Mouse (Mus musculus) limb, embryonic 15.5 days (tissue): ENCODE measurements around the gene Acoxl. TPM values are rescaled to one million over a fixed set of nuclear protein-coding genes. Genes with fewer than 3 reads are reported as not detected.

ENCODE experiments used
- ATAC-seq: fragments of 200-750 bp; cut with Nextera tagmentation; 2 replicates; pipeline ENCODE4 v1.8.0; 2017; ENCODE audit warnings: low read depth, moderate TSS enrichment; ENCODE audit not compliant: insufficient number of reproducible peaks, low FRiP score, low TSS enrichment
- H3K27ac ChIP-seq: fragments of 300-500 bp; sonication (generic); 2 replicates; pipeline ENCODE4 v1.5.1; 2015; ENCODE audit warnings: moderate library complexity, mild to moderate bottlenecking, inconsistent platforms
- H3K27me3 ChIP-seq: fragments of 300-500 bp; sonication (generic); 2 replicates; pipeline ENCODE4 v1.6.1; 2015; ENCODE audit warnings: inconsistent platforms
- H3K36me3 ChIP-seq: fragments of 300-500 bp; sonication (generic); 2 replicates; pipeline ENCODE4 v1.6.1; 2015; ENCODE audit warnings: inconsistent platforms
- H3K4me1 ChIP-seq: fragments of 300-500 bp; sonication (generic); 2 replicates; pipeline ENCODE4 v1.6.1; 2015; ENCODE audit warnings: inconsistent platforms
- H3K4me2 ChIP-seq: fragments of 300-500 bp; sonication (generic); 2 replicates; pipeline ENCODE4 v1.6.1; 2015; ENCODE audit warnings: mild to moderate bottlenecking, inconsistent platforms
- H3K4me3 ChIP-seq: fragments of 300-500 bp; sonication (generic); 2 replicates; pipeline ENCODE4 v1.5.1; 2015; ENCODE audit warnings: mild to moderate bottlenecking, inconsistent platforms
- H3K9ac ChIP-seq: fragments of 300-500 bp; sonication (generic); 2 replicates; pipeline ENCODE4 v1.6.1; 2015; ENCODE audit warnings: inconsistent platforms
- H3K9me3 ChIP-seq: fragments of 300-500 bp; sonication (generic); 2 replicates; pipeline ENCODE4 v1.6.1; 2016; ENCODE audit warnings: inconsistent platforms
- WGBS: fragments of 180-500 bp; shearing (Covaris S2); methylation state at CpG from one replicate; pipeline ENCODE4 v1.1.7; 2015; 5-methylcytosine and 5-hydroxymethylcytosine counted together
- polyA plus RNA-seq: library from polyadenylated mRNA; unstranded; fragments of >200 nt; fragmentation: Nextera tagmentation; extraction: Ambion mirVana; gene quantifications from 2 replicates; pipeline ENCODE4 v1.2.1, GENCODE M21; 2015

The Acoxl gene
- polyA plus RNA-seq, 1 experiment from 2014 or later, result 0.09 TPM

DNA sequence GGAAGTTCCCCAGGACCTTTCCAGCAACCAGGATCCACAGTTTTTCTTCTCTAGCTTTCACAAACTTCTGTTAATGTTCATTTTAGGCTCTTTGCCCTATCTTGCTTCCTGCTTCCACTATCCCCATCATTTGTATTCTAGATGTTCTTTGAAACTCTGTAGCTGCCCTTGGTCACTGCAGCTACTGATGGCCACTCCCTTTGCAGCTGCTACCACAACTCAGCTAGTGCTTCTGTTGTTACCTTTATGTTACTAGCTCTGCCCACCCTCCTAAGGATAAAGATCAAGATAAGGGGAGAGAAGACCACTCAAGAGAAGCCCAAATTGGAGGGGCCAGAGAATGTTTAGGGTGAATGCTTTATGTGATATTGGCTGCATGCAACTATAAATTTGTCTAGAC lies 7.3 kb downstream of the Acoxl start:
- H3K27me3 ChIP-seq, result peaks cover 4% of the 10 kb centered on the region
- H3K9me3 ChIP-seq, result no peaks in the 10 kb centered on the region
- no peak overlapping the region for H3K9ac ChIP-seq
- no peaks in the 10 kb centered on the region for H3K36me3 ChIP-seq
- H3K27ac ChIP-seq, result no peak overlapping the region
- no peak overlapping the region for H3K4me2 ChIP-seq
- ATAC-seq, result no peak
- H3K4me3 ChIP-seq, result no peak overlapping the region
- no peaks in the 10 kb centered on the region for H3K4me1 ChIP-seq

DNA sequence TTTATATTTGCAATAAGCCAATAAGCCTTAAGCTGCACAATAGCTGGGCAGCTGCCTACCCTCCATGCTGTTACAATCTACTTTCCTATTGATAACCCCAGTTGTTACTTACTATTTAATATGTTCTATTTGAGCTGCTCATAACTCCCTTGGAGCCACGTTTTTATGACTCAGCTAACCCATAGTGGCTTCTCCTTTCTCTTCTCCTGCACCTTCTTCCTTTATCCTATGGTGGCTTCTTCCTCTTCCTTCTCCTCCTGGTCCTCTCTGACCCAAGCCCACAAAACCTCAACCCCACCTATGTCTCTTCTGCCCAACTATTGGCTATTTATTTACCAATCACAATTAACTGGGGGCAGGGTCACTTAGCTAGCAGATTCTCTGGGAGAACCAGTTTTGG lies 7.9 kb downstream of the Acoxl start:
- H3K4me3 ChIP-seq, result no peak overlapping the region
- 0 out of 2 replicates have a peak, but pooled peaks cover 3% of the 10 kb centered on the region for H3K27me3 ChIP-seq
- H3K4me2 ChIP-seq, result no peak overlapping the region
- no peaks in the 10 kb centered on the region for H3K9me3 ChIP-seq
- WGBS, result 8% methylated on average over 1 of the region's 1 CpGs
- no peaks in the 10 kb centered on the region for H3K36me3 ChIP-seq
- no peak for ATAC-seq
- H3K9ac ChIP-seq, result no peak overlapping the region
- no peaks in the 10 kb centered on the region for H3K4me1 ChIP-seq
- no peak overlapping the region for H3K27ac ChIP-seq

DNA sequence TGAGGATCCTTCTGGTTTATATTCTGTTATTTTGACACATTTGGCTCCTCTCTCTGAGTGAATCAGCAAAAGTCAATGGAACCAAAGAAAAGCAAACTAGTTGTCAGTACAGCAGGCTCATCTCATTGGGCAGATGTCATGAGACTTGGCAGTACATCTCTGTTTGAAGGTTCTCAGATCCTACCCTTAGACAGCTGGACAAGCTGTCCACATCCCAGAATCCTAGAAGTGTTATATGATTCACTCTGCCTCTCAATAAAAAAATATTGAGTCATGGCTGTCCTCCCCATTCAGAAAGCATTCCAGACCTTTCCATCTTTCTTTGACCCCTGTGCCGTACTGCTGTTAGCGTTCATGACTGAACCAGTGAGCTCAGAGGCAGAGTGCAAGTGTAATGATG lies 11.7 kb downstream of the Acoxl start:
- no peaks in the 10 kb centered on the region for H3K9me3 ChIP-seq
- H3K27me3 ChIP-seq, result 0 out of 2 replicates have a peak, but pooled peaks cover 3% of the 10 kb centered on the region
- H3K4me2 ChIP-seq, result no peak overlapping the region
- no peak for ATAC-seq
- H3K27ac ChIP-seq, result no peak overlapping the region
- H3K9ac ChIP-seq, result no peak overlapping the region
- no peaks in the 10 kb centered on the region for H3K36me3 ChIP-seq
- H3K4me3 ChIP-seq, result no peak overlapping the region
- H3K4me1 ChIP-seq, result peaks cover 3% of the 10 kb centered on the region; the same call in 1 of the 2 replicates
- 63% methylated on average over 2 of the region's 2 CpGs for WGBS

DNA sequence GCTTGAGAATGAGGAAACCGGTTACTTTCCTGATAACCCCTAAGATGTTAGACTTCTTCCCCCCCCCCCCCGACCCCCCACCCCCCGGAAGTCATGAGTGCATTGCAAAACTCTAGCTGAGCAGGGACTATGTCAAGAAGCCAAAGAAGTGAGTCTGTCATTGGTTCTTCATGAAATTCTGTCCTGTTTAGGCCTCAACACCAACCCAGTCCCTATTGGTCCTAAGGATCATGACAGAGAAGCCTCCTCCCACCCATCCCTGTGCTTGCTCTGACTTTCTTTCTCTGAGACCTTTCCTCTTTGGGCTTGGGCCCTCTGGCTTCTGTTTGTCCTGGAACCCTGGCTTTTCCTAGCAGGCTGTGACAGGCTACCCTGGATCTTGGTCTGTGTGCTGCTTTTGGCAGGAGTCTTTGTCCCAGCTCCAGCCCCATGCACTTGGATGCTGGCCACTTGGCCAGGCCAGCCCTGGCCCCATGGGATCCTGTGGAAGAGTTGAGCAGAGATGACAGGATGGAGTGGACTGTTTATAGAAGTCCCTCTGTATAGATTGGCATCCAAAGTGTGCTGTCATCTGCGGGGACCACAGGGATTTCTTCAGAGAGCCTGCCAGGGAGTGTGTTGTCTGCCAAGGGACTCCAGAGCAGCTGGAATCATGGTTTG lies 15.8 kb downstream of the Acoxl start:
- no peak overlapping the region for H3K27ac ChIP-seq

DNA sequence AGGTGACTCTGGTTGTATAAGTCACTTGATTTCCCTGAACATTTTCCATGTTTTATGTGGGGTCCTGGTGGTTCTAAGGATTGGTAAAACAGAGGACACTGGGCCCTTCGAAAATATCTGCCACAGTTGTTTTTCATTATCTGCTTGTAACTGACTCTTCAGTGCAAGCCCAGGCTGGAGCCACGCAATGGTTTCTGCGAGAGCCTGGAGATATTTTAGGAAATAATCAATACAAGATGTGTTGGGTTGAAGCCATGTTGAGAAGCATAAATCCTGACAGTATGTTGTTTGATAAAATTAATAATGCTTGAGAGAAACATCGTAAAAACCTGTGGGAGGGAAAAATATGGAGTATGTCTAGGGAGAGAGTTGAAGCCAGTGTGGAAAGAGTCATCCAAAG lies 25.7 kb downstream of the Acoxl start:
- H3K27me3 ChIP-seq, result no peaks in the 10 kb centered on the region
- no peak overlapping the region for H3K4me3 ChIP-seq
- no peaks in the 10 kb centered on the region for H3K36me3 ChIP-seq
- no peaks in the 10 kb centered on the region for H3K9me3 ChIP-seq
- no peak overlapping the region for H3K9ac ChIP-seq
- no peak overlapping the region for H3K4me2 ChIP-seq
- H3K4me1 ChIP-seq, result 0 out of 2 replicates have a peak, but pooled peaks cover 3% of the 10 kb centered on the region
- ATAC-seq, result peak; percentile 58; the same call in 1 of the 2 replicates
- WGBS, result 37% methylated on average over 4 of the region's 4 CpGs
- H3K27ac ChIP-seq, result no peak overlapping the region

More for the DNA sequence above, 15.8 kb downstream of the Acoxl start:
- Histone ChIP-seq H3K4me3 (no peak overlapping the region), H3K9me3 (no peaks in the 10 kb centered on the region), H3K9ac (no peak overlapping the region), H3K36me3 (no peaks in the 10 kb centered on the region), H3K27me3 (no peaks in the 10 kb centered on the region), H3K4me1 (peaks cover 3% of the 10 kb centered on the region; the same call in 1 of the 2 replicates), H3K4me2 (no peak overlapping the region)
- ATAC-seq, result peak; percentile 52; the same call in 1 of the 2 replicates
- 53% methylated on average over 4 of the region's 4 CpGs for WGBS

DNA sequence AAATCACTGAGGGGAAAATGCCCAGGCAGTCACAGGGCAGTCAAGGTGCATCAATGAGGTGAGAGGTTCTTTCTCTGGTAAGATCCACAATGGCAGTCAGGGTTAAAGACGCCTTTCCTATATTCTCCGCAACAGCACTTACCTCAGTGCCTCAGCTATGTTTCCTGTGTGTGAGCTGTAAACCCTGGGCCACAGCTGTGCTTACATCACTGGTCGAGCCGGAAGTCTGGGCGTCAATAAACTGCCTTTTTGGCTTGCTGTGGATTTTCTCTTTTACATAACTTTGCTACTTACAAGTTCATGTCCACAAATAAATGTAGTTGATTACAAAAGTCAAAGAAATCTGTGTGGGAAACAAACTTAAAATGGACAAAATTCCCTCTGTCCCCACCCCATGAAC lies 42.4 kb downstream of the Acoxl start:
- H3K36me3 ChIP-seq, result no peaks in the 10 kb centered on the region
- no peak overlapping the region for H3K9ac ChIP-seq
- H3K27ac ChIP-seq, result no peak overlapping the region
- ATAC-seq, result no peak
- 48% methylated on average over 5 of the region's 5 CpGs for WGBS
- H3K4me1 ChIP-seq, result no peaks in the 10 kb centered on the region
- no peaks in the 10 kb centered on the region for H3K9me3 ChIP-seq
- no peaks in the 10 kb centered on the region; the same call in 1 of the 2 replicates for H3K27me3 ChIP-seq
- H3K4me3 ChIP-seq, result no peak overlapping the region
- H3K4me2 ChIP-seq, result no peak overlapping the region

DNA sequence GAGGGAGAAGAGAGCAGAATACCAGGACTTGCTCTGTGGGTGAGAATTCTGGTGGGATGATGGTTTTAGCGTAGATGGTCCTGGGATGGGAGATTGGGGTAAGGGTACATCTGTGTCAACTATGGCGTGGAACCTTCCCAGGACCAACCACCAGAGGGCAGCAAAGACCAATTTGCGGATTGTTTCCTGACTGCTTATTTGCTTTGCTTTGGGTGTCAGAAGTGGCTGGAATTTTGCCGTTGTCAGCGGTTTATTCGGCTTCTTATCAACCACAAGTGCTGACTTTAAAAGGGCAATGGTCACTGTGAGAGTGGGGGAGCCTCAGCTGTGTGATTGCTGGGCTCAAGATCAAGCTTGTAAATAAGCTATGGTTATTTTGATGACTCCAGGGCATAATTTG lies 50.8 kb downstream of the Acoxl start:
- 7% methylated on average over 6 of the region's 6 CpGs for WGBS
- no peak for ATAC-seq

DNA sequence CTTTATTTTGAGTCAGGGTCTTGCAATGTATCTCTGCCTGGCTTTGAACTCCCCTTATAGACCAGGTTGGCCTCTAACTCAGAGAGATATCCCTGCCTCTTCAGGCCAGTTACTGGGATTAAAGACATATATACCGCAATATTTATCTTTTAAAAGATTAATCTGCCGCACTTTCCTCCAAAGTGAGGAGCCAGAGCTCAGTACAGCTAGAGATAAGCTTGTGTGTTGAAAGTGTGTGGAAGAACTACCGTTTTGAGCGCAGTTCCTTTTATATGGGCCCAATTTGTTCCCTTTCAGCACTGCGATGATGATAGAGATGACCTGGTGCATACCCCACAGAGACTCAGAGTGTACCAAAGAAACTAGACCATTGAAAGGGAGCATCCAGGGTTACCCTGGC lies 51.3 kb downstream of the Acoxl start:
- 89% methylated on average over 5 of the region's 5 CpGs for WGBS
- Histone ChIP-seq H3K27ac (no peak overlapping the region), H3K4me1 (peaks cover 3% of the 10 kb centered on the region), H3K27me3 (peaks cover 21% of the 10 kb centered on the region), H3K9ac (no peak overlapping the region), H3K4me3 (no peak overlapping the region), H3K36me3 (no peaks in the 10 kb centered on the region), H3K9me3 (no peaks in the 10 kb centered on the region), H3K4me2 (no peak overlapping the region)
- no peak for ATAC-seq

More for the DNA sequence above, 50.8 kb downstream of the Acoxl start:
- H3K27ac ChIP-seq, result no peak overlapping the region
- peaks cover 3% of the 10 kb centered on the region for H3K4me1 ChIP-seq
- H3K9me3 ChIP-seq, result no peaks in the 10 kb centered on the region
- peaks cover 21% of the 10 kb centered on the region for H3K27me3 ChIP-seq
- no peak overlapping the region for H3K9ac ChIP-seq
- no peaks in the 10 kb centered on the region for H3K36me3 ChIP-seq
- H3K4me3 ChIP-seq, result no peak overlapping the region
- no peak overlapping the region for H3K4me2 ChIP-seq

DNA sequence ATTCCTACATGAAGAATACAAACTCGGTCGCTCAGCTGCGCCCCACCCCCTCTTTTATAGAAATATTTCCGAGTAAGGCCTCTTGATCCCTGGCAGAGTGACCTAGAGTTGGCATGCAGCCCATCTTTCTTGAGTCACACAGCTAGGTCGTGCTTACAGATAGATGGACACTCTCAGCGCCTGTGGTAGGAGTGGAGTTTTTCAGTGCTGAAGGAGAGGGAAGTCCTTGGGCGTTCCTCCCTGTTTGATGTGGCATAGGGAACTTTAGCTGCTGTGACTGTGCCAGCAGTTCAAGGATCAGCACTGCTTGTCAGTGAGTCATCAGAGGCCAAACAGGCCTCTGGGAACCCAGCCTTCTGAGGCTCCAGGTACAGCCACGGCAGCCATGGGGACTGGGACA lies 51.9 kb downstream of the Acoxl start:
- ATAC-seq, result no peak; the same call in 1 of the 2 replicates
- no peak overlapping the region for H3K4me3 ChIP-seq
- H3K9me3 ChIP-seq, result no peaks in the 10 kb centered on the region
- H3K36me3 ChIP-seq, result no peaks in the 10 kb centered on the region
- no peak overlapping the region for H3K9ac ChIP-seq
- peaks cover 21% of the 10 kb centered on the region for H3K27me3 ChIP-seq
- 63% methylated on average over 8 of the region's 8 CpGs for WGBS
- H3K4me2 ChIP-seq, result no peak overlapping the region
- no peak overlapping the region for H3K27ac ChIP-seq
- peaks cover 3% of the 10 kb centered on the region for H3K4me1 ChIP-seq

DNA sequence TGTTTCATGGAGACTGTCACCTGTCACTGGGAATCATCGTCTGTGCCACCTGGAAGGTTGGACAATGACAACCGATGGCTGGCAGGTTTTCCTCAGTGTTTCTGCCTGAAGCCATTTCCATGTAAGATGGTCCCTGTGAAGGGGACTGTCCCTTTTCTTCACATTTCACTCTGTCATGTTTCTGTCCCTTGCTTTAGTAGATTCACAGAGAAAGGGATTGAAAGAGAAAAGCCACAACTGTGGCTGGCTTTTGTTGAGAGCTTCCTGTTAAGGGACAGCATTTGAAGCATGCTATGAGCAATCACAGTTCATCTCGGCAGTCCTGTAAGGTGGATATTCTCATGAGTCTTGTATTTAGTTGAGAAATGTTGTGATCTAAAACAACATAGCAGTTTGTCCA lies 52.4 kb downstream of the Acoxl start:
- Histone ChIP-seq H3K36me3 (no peaks in the 10 kb centered on the region), H3K4me1 (peaks cover 3% of the 10 kb centered on the region), H3K9me3 (no peaks in the 10 kb centered on the region), H3K27me3 (peaks cover 21% of the 10 kb centered on the region), H3K4me2 (no peak overlapping the region), H3K4me3 (no peak overlapping the region), H3K9ac (no peak overlapping the region), H3K27ac (no peak overlapping the region)
- 89% methylated on average over 3 of the region's 3 CpGs for WGBS
- no peak for ATAC-seq

DNA sequence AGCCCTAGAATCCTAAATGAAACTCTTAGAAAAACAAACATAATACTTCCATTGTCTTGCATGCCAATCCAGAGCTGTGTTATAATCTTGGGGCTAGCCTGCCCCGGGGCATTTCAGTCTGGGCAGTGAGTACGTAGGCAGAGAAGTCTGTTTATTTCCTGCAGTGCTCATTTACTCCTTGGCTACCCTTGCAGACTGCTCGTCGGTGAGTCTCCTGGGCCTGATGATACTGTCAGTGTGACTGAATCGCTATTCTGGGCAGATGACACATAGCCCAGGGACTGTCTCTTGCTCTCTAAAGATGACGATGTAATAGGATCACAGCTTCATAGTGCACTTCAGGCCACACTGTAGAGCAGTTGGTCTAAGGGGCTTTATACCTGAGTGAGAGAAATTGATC lies 56.2 kb downstream of the Acoxl start:
- Histone ChIP-seq H3K4me2 (no peak overlapping the region), H3K36me3 (no peaks in the 10 kb centered on the region), H3K27me3 (no peaks in the 10 kb centered on the region), H3K27ac (no peak overlapping the region), H3K4me3 (no peak overlapping the region), H3K4me1 (no peaks in the 10 kb centered on the region), H3K9me3 (no peaks in the 10 kb centered on the region), H3K9ac (no peak overlapping the region)
- 51% methylated on average over 6 of the region's 6 CpGs for WGBS
- no peak for ATAC-seq

DNA sequence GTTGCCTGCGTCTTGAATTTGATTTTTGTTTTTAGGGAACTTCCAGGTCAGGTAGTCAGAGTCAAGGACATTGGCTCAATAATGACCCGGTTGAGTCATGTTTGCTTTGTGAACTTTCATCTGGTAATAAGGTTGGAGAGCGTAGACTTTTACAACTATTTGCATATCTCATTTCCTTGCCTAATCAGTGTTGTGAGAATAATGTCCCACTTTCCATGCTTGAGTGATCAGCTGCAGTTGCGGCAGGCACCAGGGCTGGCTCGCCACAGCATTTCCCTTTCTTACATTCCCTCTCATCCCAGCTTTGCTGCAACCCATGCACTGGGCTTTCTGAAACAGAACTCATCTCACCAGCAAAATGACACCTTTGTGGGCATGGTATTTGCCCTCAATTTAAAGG lies 59.0 kb downstream of the Acoxl start:
- Histone ChIP-seq H3K27me3 (no peaks in the 10 kb centered on the region), H3K4me2 (no peak overlapping the region), H3K4me1 (no peaks in the 10 kb centered on the region), H3K4me3 (no peak overlapping the region), H3K36me3 (no peaks in the 10 kb centered on the region), H3K9ac (no peak overlapping the region), H3K9me3 (no peaks in the 10 kb centered on the region), H3K27ac (no peak overlapping the region)
- no peak for ATAC-seq
- WGBS, result 73% methylated on average over 5 of the region's 5 CpGs

DNA sequence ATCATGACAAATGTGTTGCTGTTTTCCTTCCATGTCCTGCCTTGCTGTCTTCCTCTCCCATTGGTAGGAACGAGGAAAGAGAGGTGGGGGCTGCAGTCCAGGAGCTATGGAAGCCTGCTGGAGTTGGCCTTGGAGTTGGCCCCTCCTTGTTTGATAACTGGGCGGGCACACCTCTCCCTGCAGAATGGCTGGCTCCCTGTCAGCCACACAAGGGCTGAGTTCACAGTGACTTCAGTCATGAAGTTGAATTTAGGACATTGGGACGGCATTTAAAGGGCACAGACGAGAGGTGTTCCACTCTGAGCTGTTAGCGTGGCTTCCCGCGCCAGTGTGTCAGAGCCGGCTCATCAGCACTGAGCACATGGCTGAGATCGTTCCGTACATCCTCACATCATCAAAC lies 66.2 kb downstream of the Acoxl start:
- peaks cover 7% of the 10 kb centered on the region; the same call in 1 of the 2 replicates for H3K27me3 ChIP-seq
- no peak overlapping the region for H3K4me2 ChIP-seq
- H3K27ac ChIP-seq, result no peak overlapping the region
- no peak overlapping the region for H3K9ac ChIP-seq
- no peaks in the 10 kb centered on the region for H3K36me3 ChIP-seq
- ATAC-seq, result no peak
- WGBS, result 72% methylated on average over 10 of the region's 10 CpGs
- no peak overlapping the region for H3K4me3 ChIP-seq
- H3K4me1 ChIP-seq, result peaks cover 17% of the 10 kb centered on the region
- no peaks in the 10 kb centered on the region for H3K9me3 ChIP-seq
